11 mouse cellular contexts compared by ENCODE assay signal in genomic region chr8:113496896-113497295, GRCm38 (mm10).
DNase-seq lines count a peak whose midpoint lies in the region; ATAC-seq and TF ChIP-seq lines count a peak whose summit lies in the region.
"Had no signal": no experiment of that assay in that cellular context is flagged by ENCODE, and none has a peak within 500 bp of the region (broad histone marks: within the 10 kb centered on the region; RNA-seq: fewer than 3 reads in every experiment).

No protein-coding gene starts in this region.

- intact Hi-C loops in left cerebral cortex, postnatal 4 days (cut with DNase I) = no loop called here
- intact Hi-C loops in left cerebral cortex, postnatal 36 days (cut with DNase I) = no loop called here

- no peaks in the 10 kb centered on the region for H3K27me3 ChIP-seq in kidney, embryonic 14.5 days (ENCODE audit: control insufficient read depth, insufficient read depth, low read length)
- no peaks in the 10 kb centered on the region for H3K27me3 ChIP-seq in kidney, adult 2 months (replicated peaks; ENCODE audit: control insufficient read depth, insufficient read depth, low read length)
- H3K27me3 ChIP-seq in embryonic facial prominence, embryonic 10.5 days (replicated peaks; ENCODE audit: low read depth, poor library complexity, severe bottlenecking) = no peaks in the 10 kb centered on the region
- H3K27me3 ChIP-seq in limb, embryonic 15.5 days = no peaks in the 10 kb centered on the region
- H3K27me3 ChIP-seq: CH12.LX; embryonic facial prominence, embryonic 12.5 days had no signal

- no peaks in the 10 kb centered on the region for H3K9me3 ChIP-seq in kidney, embryonic 14.5 days (ENCODE audit: control insufficient read depth, low read length)
- H3K9me3 ChIP-seq in embryonic facial prominence, embryonic 10.5 days = no peaks in the 10 kb centered on the region
- H3K9me3 ChIP-seq in limb, embryonic 15.5 days = no peaks in the 10 kb centered on the region
- H3K9me3 ChIP-seq: embryonic facial prominence, embryonic 12.5 days had no signal

- no peaks in the 10 kb centered on the region for H3K36me3 ChIP-seq in kidney, embryonic 14.5 days (ENCODE audit: control insufficient read depth, insufficient read depth, low read length)
- H3K36me3 ChIP-seq in kidney, adult 2 months (ENCODE audit: control insufficient read depth, insufficient read depth, low read length) = no peaks in the 10 kb centered on the region
- H3K36me3 ChIP-seq in embryonic facial prominence, embryonic 10.5 days (replicated peaks) = no peaks in the 10 kb centered on the region
- H3K36me3 ChIP-seq in limb, embryonic 15.5 days = no peaks in the 10 kb centered on the region
- H3K36me3 ChIP-seq: embryonic facial prominence, embryonic 12.5 days had no signal

- no peaks in the 10 kb centered on the region for H3K4me1 ChIP-seq in kidney, embryonic 14.5 days (ENCODE audit: control insufficient read depth, insufficient read depth, low read length)
- no peaks in the 10 kb centered on the region for H3K4me1 ChIP-seq in kidney, adult 2 months (ENCODE audit: control insufficient read depth, insufficient read depth, low read length)
- H3K4me1 ChIP-seq in embryonic facial prominence, embryonic 10.5 days = 0 out of 2 replicates have a peak, but pooled peaks cover 5% of the 10 kb centered on the region
- no peaks in the 10 kb centered on the region for H3K4me1 ChIP-seq in limb, embryonic 15.5 days

- no peak for DNase-seq in kidney, adult 2 months
- DNase-seq in NIH3T3 (ENCODE audit: low read depth) = peak; percentile 8
- peak; percentile 59 for DNase-seq in embryonic facial prominence, embryonic 10.5 days (ENCODE audit: low spot score)
- no peak for DNase-seq in left cerebral cortex, postnatal 4 days
- DNase-seq in adrenal gland, postnatal 14 days = no peak
- no peak for DNase-seq in left cerebral cortex, postnatal 36 days (ENCODE audit: low spot score in 2 of 2)
- DNase-seq: layer of hippocampus, postnatal 36 days had no signal

- TF ChIP-seq CTCF in kidney, adult 2 months (conservative IDR thresholded peaks at IDR 0.05; ENCODE audit: insufficient read depth, insufficient read length, low read depth, low read length) = no peak

- no peak overlapping the region for H3K9ac ChIP-seq in kidney, embryonic 14.5 days (ENCODE audit: low read depth, low read length)
- H3K9ac ChIP-seq in limb, embryonic 15.5 days = no peak overlapping the region
- H3K9ac ChIP-seq: embryonic facial prominence, embryonic 12.5 days had no signal

- peak; percentile 57; the same call in 1 of the 2 replicates for ATAC-seq in kidney, embryonic 14.5 days (ENCODE audit: low FRiP score, low TSS enrichment)
- ATAC-seq in limb, embryonic 15.5 days (ENCODE audit: insufficient number of reproducible peaks, low FRiP score, low TSS enrichment, low read depth) = peak; percentile 58; the same call in 1 of the 2 replicates

- TF ChIP-seq POLR2A in kidney, adult 2 months (IDR thresholded peaks at IDR 0.05; ENCODE audit: low read depth, low read length) = no peak

- no peak overlapping the region for H3K4me3 ChIP-seq in kidney, embryonic 14.5 days (ENCODE audit: low read length)
- no peak overlapping the region for H3K4me3 ChIP-seq in kidney, adult 2 months (ENCODE audit: insufficient read depth, low read depth, low read length)
- H3K4me3 ChIP-seq in embryonic facial prominence, embryonic 10.5 days = no peak overlapping the region
- no peak overlapping the region for H3K4me3 ChIP-seq in limb, embryonic 15.5 days
- H3K4me3 ChIP-seq: embryonic facial prominence, embryonic 12.5 days had no signal

- H3K27ac ChIP-seq in kidney, embryonic 14.5 days (ENCODE audit: low read depth, low read length) = no peak overlapping the region
- no peak overlapping the region for H3K27ac ChIP-seq in kidney, adult 2 months (ENCODE audit: insufficient read depth, low read depth, low read length)
- no peak overlapping the region for H3K27ac ChIP-seq in embryonic facial prominence, embryonic 10.5 days (replicated peaks)
- H3K27ac ChIP-seq in limb, embryonic 15.5 days = no peak overlapping the region
- H3K27ac ChIP-seq: embryonic facial prominence, embryonic 12.5 days had no signal

- H3K4me2 ChIP-seq in kidney, embryonic 14.5 days (replicated peaks; ENCODE audit: low read depth, low read length) = no peak overlapping the region
- no peak overlapping the region for H3K4me2 ChIP-seq in limb, embryonic 15.5 days
- H3K4me2 ChIP-seq: embryonic facial prominence, embryonic 12.5 days had no signal

- 62% methylated on average over 12 of the region's 12 CpGs for WGBS in kidney, embryonic 14.5 days
- 54% methylated on average over 12 of the region's 12 CpGs for WGBS in kidney, adult 2 months
- WGBS in embryonic facial prominence, embryonic 10.5 days = 63% methylated on average over 12 of the region's 12 CpGs
- 22% methylated on average over 12 of the region's 12 CpGs for WGBS in limb, embryonic 15.5 days

Comparison
In these comparisons a context has a peak if more than half of its experiments do, and no peak if none do; other contexts are left out.
1. DNase-seq: peak in NIH3T3 (single experiment) and embryonic facial prominence, embryonic 10.5 days (single experiment); none in kidney, adult 2 months (single experiment), left cerebral cortex, postnatal 4 days (single experiment), adrenal gland, postnatal 14 days (single experiment) and left cerebral cortex, postnatal 36 days (0 of 2).